Mouse (Mus musculus): ENCODE results near the gene Mapk8ip3. TPM values are rescaled to one million over a fixed set of nuclear protein-coding genes. Genes with fewer than 3 reads are reported as not detected.

The Mapk8ip3 gene
- polyA plus RNA-seq, 1 experiment from 2014 or later: 28.0 TPM

GRCm38 (mm10) chr17:24913984-24914383, 22.8 kb downstream of the Mapk8ip3 start:
- Histone ChIP-seq H3K9ac (ENCODE audit: low read depth, low read length) (no peak overlapping the region), H3K4me1 (replicated peaks; ENCODE audit: control insufficient read depth, insufficient read depth, low read length) (no peaks in the 10 kb centered on the region), H3K27me3 (replicated peaks; ENCODE audit: control insufficient read depth, insufficient read depth, low read length) (no peaks in the 10 kb centered on the region), H3K9me3 (ENCODE audit: control insufficient read depth, low read length) (no peaks in the 10 kb centered on the region), H3K4me2 (no peak overlapping the region), H3K36me3 (ENCODE audit: control insufficient read depth, insufficient read depth, low read length) (peaks cover 69% of the 10 kb centered on the region), H3K27ac (ENCODE audit: low read depth, low read length) (no peak overlapping the region), H3K4me3 (ENCODE audit: low read depth, low read length) (no peak overlapping the region)
- no peak for ATAC-seq (replicated peaks; ENCODE audit: low FRiP score)
- no peak for DNase-seq (ENCODE audit: low spot score)

DNA sequence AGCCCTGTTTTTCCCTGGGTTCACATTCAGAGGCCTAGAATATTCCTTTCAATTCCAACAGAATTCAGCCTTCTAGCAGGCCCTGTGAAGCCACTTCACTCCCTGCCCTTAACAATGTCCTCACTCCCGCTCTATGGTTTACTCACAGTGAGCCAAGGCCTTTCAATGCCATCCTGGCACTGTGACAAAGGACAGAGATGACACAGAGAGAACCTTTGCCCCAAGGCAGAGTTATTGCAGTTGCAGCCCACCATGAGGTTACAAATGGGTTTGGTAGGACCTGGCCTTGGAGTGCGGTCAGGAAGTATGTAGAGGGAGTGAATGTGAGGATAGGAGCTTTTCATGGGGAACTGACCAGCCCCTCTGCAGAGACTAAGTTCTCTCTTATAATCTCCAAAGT, 29.2 kb downstream of the Mapk8ip3 start:
- H3K9ac ChIP-seq (ENCODE audit: low read depth, low read length): no peak overlapping the region
- ATAC-seq (replicated peaks; ENCODE audit: low FRiP score) (no peak), DNase-seq (ENCODE audit: low spot score) (no peak)
- H3K36me3 ChIP-seq (ENCODE audit: control insufficient read depth, insufficient read depth, low read length): peaks cover 47% of the 10 kb centered on the region
- H3K4me3 ChIP-seq (ENCODE audit: low read depth, low read length): no peak overlapping the region
- no peaks in the 10 kb centered on the region for H3K9me3 ChIP-seq (ENCODE audit: control insufficient read depth, low read length)
- H3K27me3 ChIP-seq (replicated peaks; ENCODE audit: control insufficient read depth, insufficient read depth, low read length): no peaks in the 10 kb centered on the region
- no peak overlapping the region for H3K4me2 ChIP-seq
- H3K4me1 ChIP-seq (replicated peaks; ENCODE audit: control insufficient read depth, insufficient read depth, low read length): peaks cover 10% of the 10 kb centered on the region
- 96% methylated on average over 2 of the region's 2 CpGs for WGBS
- no peak overlapping the region for H3K27ac ChIP-seq (ENCODE audit: low read depth, low read length)

- H3K9ac ChIP-seq (ENCODE audit: low read depth, low read length): peak overlapping the region; percentile 17; the same call in 1 of the 2 replicates
- WGBS: 90% methylated on average over 9 of the region's 9 CpGs
These were observed 33.0 kb downstream of the Mapk8ip3 start for GRCm38 (mm10) chr17:24903767-24904166.

DNA sequence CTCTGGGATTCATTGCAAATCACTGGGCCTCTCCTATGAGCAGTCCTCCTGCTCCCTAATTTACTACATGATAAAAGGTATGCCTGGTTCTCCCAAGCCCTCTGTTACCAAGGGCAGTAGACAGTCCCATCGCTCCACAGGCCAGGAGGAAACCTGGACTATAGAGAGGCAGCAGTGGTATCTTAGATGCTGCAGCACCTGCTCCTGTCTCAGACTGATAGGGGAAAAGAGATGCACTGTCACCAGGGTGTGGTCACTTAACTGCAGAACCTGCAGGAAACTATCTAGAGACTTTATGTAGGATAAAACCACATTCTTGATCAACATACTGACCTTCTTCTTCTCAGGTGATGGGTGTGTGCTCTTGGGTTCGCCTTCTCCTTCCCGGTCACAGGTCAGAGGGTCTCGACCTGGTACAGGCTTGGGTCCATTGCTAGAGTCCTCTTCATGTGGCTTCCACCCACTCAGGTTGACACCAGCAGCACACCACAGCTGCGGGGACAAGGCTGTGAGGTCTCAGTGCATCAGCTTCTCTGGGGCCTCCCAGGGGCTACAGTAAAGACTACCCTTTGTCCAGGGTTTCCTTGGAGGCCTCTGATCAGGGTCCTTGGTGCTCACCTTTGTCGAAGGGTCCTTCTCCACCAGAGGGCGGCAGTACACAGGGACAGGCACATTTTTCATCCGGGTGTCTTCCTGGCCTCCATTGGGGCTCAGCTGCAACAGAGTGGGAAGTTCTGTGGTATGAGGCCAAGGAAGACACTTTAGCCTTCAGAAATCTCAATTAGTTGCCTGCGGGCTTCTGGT, 33.9 kb downstream of the Mapk8ip3 start:
- peak overlapping the region; percentile 52 for H3K4me2 ChIP-seq
- H3K4me1 ChIP-seq (replicated peaks; ENCODE audit: control insufficient read depth, insufficient read depth, low read length): peaks cover 20% of the 10 kb centered on the region
- no peaks in the 10 kb centered on the region for H3K27me3 ChIP-seq (replicated peaks; ENCODE audit: control insufficient read depth, insufficient read depth, low read length)
- peaks cover 69% of the 10 kb centered on the region for H3K36me3 ChIP-seq (ENCODE audit: control insufficient read depth, insufficient read depth, low read length)
- DNase-seq (ENCODE audit: low spot score): no peak
- peak overlapping the region; percentile 92 for H3K27ac ChIP-seq (ENCODE audit: low read depth, low read length)
- ATAC-seq (replicated peaks; ENCODE audit: low FRiP score): peak; percentile 97
- H3K9me3 ChIP-seq (ENCODE audit: control insufficient read depth, low read length): no peaks in the 10 kb centered on the region
- peak overlapping the region; percentile 17; the same call in 1 of the 2 replicates for H3K9ac ChIP-seq (ENCODE audit: low read depth, low read length)
- WGBS: 55% methylated on average over 9 of the region's 9 CpGs
- no peak overlapping the region for H3K4me3 ChIP-seq (ENCODE audit: low read depth, low read length)

More at GRCm38 (mm10) chr17:24903767-24904166, 33.0 kb downstream of the Mapk8ip3 start:
- peaks cover 64% of the 10 kb centered on the region for H3K36me3 ChIP-seq (ENCODE audit: control insufficient read depth, insufficient read depth, low read length)
- no peaks in the 10 kb centered on the region for H3K27me3 ChIP-seq (replicated peaks; ENCODE audit: control insufficient read depth, insufficient read depth, low read length)
- peaks cover 18% of the 10 kb centered on the region for H3K4me1 ChIP-seq (replicated peaks; ENCODE audit: control insufficient read depth, insufficient read depth, low read length)
- H3K4me2 ChIP-seq: no peak overlapping the region
- H3K9me3 ChIP-seq (ENCODE audit: control insufficient read depth, low read length): no peaks in the 10 kb centered on the region
- peak overlapping the region; percentile 92 for H3K27ac ChIP-seq (ENCODE audit: low read depth, low read length)
- no peak overlapping the region for H3K4me3 ChIP-seq (ENCODE audit: low read depth, low read length)
- ATAC-seq (replicated peaks; ENCODE audit: low FRiP score) (no peak), DNase-seq (ENCODE audit: low spot score) (no peak)

- Histone ChIP-seq H3K9me3 (ENCODE audit: control insufficient read depth, low read length) (no peaks in the 10 kb centered on the region), H3K4me1 (replicated peaks; ENCODE audit: control insufficient read depth, insufficient read depth, low read length) (peaks cover 27% of the 10 kb centered on the region), H3K27me3 (replicated peaks; ENCODE audit: control insufficient read depth, insufficient read depth, low read length) (no peaks in the 10 kb centered on the region), H3K4me2 (peak overlapping the region; percentile 52), H3K9ac (ENCODE audit: low read depth, low read length) (no peak overlapping the region), H3K36me3 (ENCODE audit: control insufficient read depth, insufficient read depth, low read length) (peaks cover 74% of the 10 kb centered on the region), H3K27ac (ENCODE audit: low read depth, low read length) (no peak overlapping the region; the same call in 1 of the 2 replicates), H3K4me3 (ENCODE audit: low read depth, low read length) (no peak overlapping the region)
- DNase-seq (ENCODE audit: low spot score): no peak
- no peak for ATAC-seq (replicated peaks; ENCODE audit: low FRiP score)
- WGBS: 89% methylated on average over 5 of the region's 5 CpGs
These were observed 34.7 kb downstream of the Mapk8ip3 start for GRCm38 (mm10) chr17:24902124-24902523.

- ATAC-seq (replicated peaks; ENCODE audit: low FRiP score): no peak
These were observed 36.8 kb downstream of the Mapk8ip3 start for GRCm38 (mm10) chr17:24900014-24900413.

DNA sequence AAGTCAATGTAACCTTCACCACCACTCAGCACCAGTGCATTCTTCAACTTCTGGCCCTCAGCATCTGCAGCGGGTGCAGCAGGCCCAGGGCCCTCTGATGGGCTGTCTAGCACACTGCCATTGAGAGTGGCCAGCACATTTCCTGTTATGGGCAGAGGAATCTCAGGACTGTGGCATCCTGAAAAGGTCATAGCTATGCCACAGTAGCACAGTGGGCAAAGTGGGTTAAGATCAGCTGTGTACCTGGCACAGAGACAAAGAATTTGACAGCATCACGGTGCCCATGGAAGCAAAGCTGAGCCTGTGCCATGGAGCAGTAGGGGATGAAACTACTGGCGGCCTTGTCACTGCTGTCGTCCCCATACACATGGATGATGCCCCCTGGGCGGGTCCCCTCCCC, 37.6 kb downstream of the Mapk8ip3 start:
- Histone ChIP-seq H3K4me1 (replicated peaks; ENCODE audit: control insufficient read depth, insufficient read depth, low read length) (peaks cover 37% of the 10 kb centered on the region), H3K4me3 (ENCODE audit: low read depth, low read length) (0 out of 2 replicates have a peak overlapping the region, but pooled peaks have one; percentile 8), H3K36me3 (ENCODE audit: control insufficient read depth, insufficient read depth, low read length) (peaks cover 67% of the 10 kb centered on the region), H3K4me2 (no peak overlapping the region), H3K27ac (ENCODE audit: low read depth, low read length) (no peak overlapping the region), H3K9me3 (ENCODE audit: control insufficient read depth, low read length) (no peaks in the 10 kb centered on the region), H3K27me3 (replicated peaks; ENCODE audit: control insufficient read depth, insufficient read depth, low read length) (no peaks in the 10 kb centered on the region), H3K9ac (ENCODE audit: low read depth, low read length) (no peak overlapping the region; the same call in 1 of the 2 replicates)
- 84% methylated on average over 5 of the region's 5 CpGs for WGBS
- DNase-seq (ENCODE audit: low spot score): no peak
- no peak for ATAC-seq (replicated peaks; ENCODE audit: low FRiP score)

More at GRCm38 (mm10) chr17:24900014-24900413, 36.8 kb downstream of the Mapk8ip3 start:
- Histone ChIP-seq H3K4me2 (no peak overlapping the region), H3K9ac (ENCODE audit: low read depth, low read length) (no peak overlapping the region), H3K9me3 (ENCODE audit: control insufficient read depth, low read length) (no peaks in the 10 kb centered on the region), H3K36me3 (ENCODE audit: control insufficient read depth, insufficient read depth, low read length) (peaks cover 74% of the 10 kb centered on the region), H3K27ac (ENCODE audit: low read depth, low read length) (no peak overlapping the region), H3K4me1 (replicated peaks; ENCODE audit: control insufficient read depth, insufficient read depth, low read length) (peaks cover 37% of the 10 kb centered on the region), H3K27me3 (replicated peaks; ENCODE audit: control insufficient read depth, insufficient read depth, low read length) (no peaks in the 10 kb centered on the region), H3K4me3 (ENCODE audit: low read depth, low read length) (no peak overlapping the region)
- WGBS: 92% methylated on average over 6 of the region's 6 CpGs
- no peak for DNase-seq (ENCODE audit: low spot score)

DNA sequence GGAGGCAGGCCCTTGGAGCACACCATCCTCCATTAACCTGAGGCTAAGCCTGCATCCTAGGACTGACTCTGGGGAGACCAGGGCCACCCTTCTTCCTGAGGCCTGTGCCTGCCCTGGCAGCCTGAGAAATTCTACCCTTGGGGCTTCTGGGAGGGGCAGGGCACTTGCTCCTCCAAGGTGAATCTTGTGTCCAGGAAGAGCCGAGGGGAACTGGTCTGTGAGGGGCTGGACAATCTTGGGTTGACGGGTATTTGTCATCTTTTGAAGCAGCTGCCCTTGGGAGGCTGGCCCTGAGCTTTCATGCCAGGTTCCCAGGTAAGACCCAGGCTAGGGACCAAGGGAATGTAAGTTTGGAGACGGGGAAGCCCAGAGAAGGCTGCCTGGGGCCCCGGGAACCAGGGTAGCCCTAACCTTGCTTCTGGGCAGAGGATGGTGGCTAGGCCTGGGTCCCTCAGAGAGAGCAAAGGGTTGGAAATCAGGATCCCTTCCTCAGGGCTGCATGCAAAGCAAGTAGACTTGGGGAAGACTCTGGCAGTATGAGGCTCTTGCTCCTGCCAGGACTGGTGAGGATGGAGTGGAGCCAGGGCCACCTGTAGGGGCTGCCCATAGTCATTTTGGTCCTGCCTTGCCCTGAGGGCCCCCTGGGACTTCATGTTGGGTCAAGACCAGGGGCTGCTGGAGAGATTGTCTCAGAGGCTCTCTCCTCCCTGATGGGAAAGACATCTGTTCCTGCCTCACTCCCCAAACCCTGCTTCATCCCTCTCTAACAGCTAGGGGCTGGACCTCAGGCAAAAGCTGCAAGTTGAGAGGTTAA, 38.5 kb downstream of the Mapk8ip3 start:
- H3K9me3 ChIP-seq (ENCODE audit: control insufficient read depth, low read length): no peaks in the 10 kb centered on the region
- H3K27me3 ChIP-seq (replicated peaks; ENCODE audit: control insufficient read depth, insufficient read depth, low read length): no peaks in the 10 kb centered on the region
- peak overlapping the region; percentile 38; the same call in 1 of the 2 replicates for H3K27ac ChIP-seq (ENCODE audit: low read depth, low read length)
- H3K4me3 ChIP-seq (ENCODE audit: low read depth, low read length): peak overlapping the region; percentile 91; the same call in 1 of the 2 replicates
- ATAC-seq (replicated peaks; ENCODE audit: low FRiP score): no peak
- H3K4me1 ChIP-seq (replicated peaks; ENCODE audit: control insufficient read depth, insufficient read depth, low read length): peaks cover 39% of the 10 kb centered on the region
- peak overlapping the region; percentile 99 for H3K4me2 ChIP-seq
- WGBS: 83% methylated on average over 4 of the region's 4 CpGs
- H3K9ac ChIP-seq (ENCODE audit: low read depth, low read length): peak overlapping the region; percentile 97
- DNase-seq (ENCODE audit: low spot score): no peak
- peaks cover 60% of the 10 kb centered on the region for H3K36me3 ChIP-seq (ENCODE audit: control insufficient read depth, insufficient read depth, low read length)

Measured in liver, embryonic 11.5 days (tissue).